In the genomic region with DNA sequence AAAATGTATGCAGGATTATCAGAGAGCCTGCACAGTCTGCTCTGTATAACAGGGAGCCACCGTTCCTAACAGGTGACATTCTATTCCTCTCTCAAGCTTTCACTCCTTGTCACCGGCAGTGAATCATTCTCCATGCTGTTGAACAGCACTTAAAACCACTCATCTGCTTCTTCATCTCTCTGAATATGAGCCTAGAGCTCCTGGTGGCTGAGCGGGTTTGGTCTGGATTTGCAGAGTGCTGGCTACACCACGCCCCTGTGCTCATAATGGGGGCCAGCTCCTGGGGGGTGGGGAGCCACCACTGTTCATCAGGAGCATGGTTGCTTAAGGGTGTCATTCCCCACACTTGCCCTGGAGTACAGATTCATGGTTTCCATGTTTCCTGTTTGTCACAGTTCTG, we compare ENCODE assay signal across 19 mouse cellular contexts.
A peak's percentile ranks its signal among the peaks of the same experiment; 100 is the strongest.
DNase-seq lines count a peak whose midpoint lies in the region; ATAC-seq and TF ChIP-seq lines count a peak whose summit lies in the region.
"Had no signal": no experiment of that assay in that cellular context is flagged by ENCODE, and none has a peak within 500 bp of the region (broad histone marks: within the 10 kb centered on the region; RNA-seq: fewer than 3 reads in every experiment).

No protein-coding gene starts in this region.

- no peak for TF ChIP-seq CTCF in lung, embryonic 14.5 days (IDR thresholded peaks at IDR 0.05; ENCODE audit: low read depth)

- H3K4me2 ChIP-seq in heart, embryonic 11.5 days = no peak overlapping the region
- H3K4me2 ChIP-seq in lung, embryonic 14.5 days = no peak overlapping the region
- H3K4me2 ChIP-seq: intestine, embryonic 15.5 days; stomach, embryonic 15.5 days had no signal

- H3K4me1 ChIP-seq in heart, embryonic 11.5 days (ENCODE audit: control insufficient read depth, insufficient read depth, low read length) = no peaks in the 10 kb centered on the region
- H3K4me1 ChIP-seq in lung, embryonic 14.5 days (ENCODE audit: insufficient read depth) = peaks cover 9% of the 10 kb centered on the region; the same call in 1 of the 2 replicates
- H3K4me1 ChIP-seq: intestine, embryonic 15.5 days; midbrain, embryonic 10.5 days; stomach, embryonic 15.5 days had no signal

- DNase-seq in heart, adult 11 months = peak; percentile 56
- peak; percentile 49 for DNase-seq in lung, embryonic 14.5 days
- DNase-seq in lung, postnatal 10 days = no peak
- peak; percentile 30 for DNase-seq in right cerebral cortex, postnatal 25 days
- no peak for DNase-seq in right cerebral cortex, postnatal 10 days (ENCODE audit: low spot score in 2 of 2)
- DNase-seq in adrenal gland, adult 8-10 months = no peak
- DNase-seq: adrenal gland, postnatal 25 days; cerebellum, adult 11 months; cerebellum, adult 9-11 months; gastrocnemius, adult 2 months; heart, postnatal 4 days; kidney, adult 8-10 months; kidney, postnatal 10 days had no signal

- no peaks in the 10 kb centered on the region for H3K9me3 ChIP-seq in heart, embryonic 11.5 days (replicated peaks; ENCODE audit: control insufficient read depth, low read length)
- no peaks in the 10 kb centered on the region for H3K9me3 ChIP-seq in lung, embryonic 14.5 days (ENCODE audit: low read depth, low read length)
- H3K9me3 ChIP-seq: forebrain, embryonic 10.5 days; intestine, embryonic 15.5 days; midbrain, embryonic 10.5 days; stomach, embryonic 15.5 days had no signal

- H3K4me3 ChIP-seq in heart, embryonic 11.5 days (ENCODE audit: low read depth, low read length) = no peak overlapping the region
- H3K4me3 ChIP-seq in lung, embryonic 14.5 days (ENCODE audit: low read depth, low read length) = no peak overlapping the region
- H3K4me3 ChIP-seq: forebrain, embryonic 10.5 days; gastrocnemius, adult 2 months; intestine, embryonic 15.5 days; midbrain, embryonic 10.5 days; stomach, embryonic 15.5 days had no signal

- no peaks in the 10 kb centered on the region for H3K36me3 ChIP-seq in heart, embryonic 11.5 days (ENCODE audit: control insufficient read depth, insufficient read depth, low read length)
- no peaks in the 10 kb centered on the region for H3K36me3 ChIP-seq in lung, embryonic 14.5 days (ENCODE audit: insufficient read depth)
- H3K36me3 ChIP-seq: forebrain, embryonic 10.5 days; intestine, embryonic 15.5 days; midbrain, embryonic 10.5 days; stomach, embryonic 15.5 days had no signal

- no peak overlapping the region for H3K27ac ChIP-seq in heart, embryonic 11.5 days (ENCODE audit: low read depth, low read length)
- no peak overlapping the region for H3K27ac ChIP-seq in lung, embryonic 14.5 days (ENCODE audit: low read depth)
- H3K27ac ChIP-seq: forebrain, embryonic 10.5 days; gastrocnemius, adult 2 months; intestine, embryonic 15.5 days; midbrain, embryonic 10.5 days; stomach, embryonic 15.5 days had no signal

- no peak overlapping the region for H3K9ac ChIP-seq in heart, embryonic 11.5 days (ENCODE audit: low read depth, low read length)
- no peak overlapping the region for H3K9ac ChIP-seq in lung, embryonic 14.5 days
- H3K9ac ChIP-seq: intestine, embryonic 15.5 days; stomach, embryonic 15.5 days had no signal

- ATAC-seq in heart, embryonic 11.5 days (replicated peaks; ENCODE audit: insufficient number of reproducible peaks, low FRiP score, low TSS enrichment) = no peak
- peak; percentile 72 for ATAC-seq in lung, embryonic 14.5 days (ENCODE audit: insufficient read depth)
- ATAC-seq: CD4-positive, CD25-positive, alpha-beta regulatory T cell, adult 4 months; intestine, embryonic 15.5 days had no signal

- WGBS in heart, embryonic 11.5 days (ENCODE audit: insufficient replicate concordance) = 70% methylated on average over 4 of the region's 4 CpGs
- 56% methylated on average over 4 of the region's 4 CpGs for WGBS in lung, embryonic 14.5 days

- no peaks in the 10 kb centered on the region for H3K27me3 ChIP-seq in heart, embryonic 11.5 days (ENCODE audit: control insufficient read depth, insufficient read depth, low read length)
- H3K27me3 ChIP-seq in lung, embryonic 14.5 days (ENCODE audit: insufficient read depth, low read length) = no peaks in the 10 kb centered on the region
- H3K27me3 ChIP-seq: intestine, embryonic 15.5 days; stomach, embryonic 15.5 days had no signal

Comparison
In these comparisons a context has a peak if more than half of its experiments do, and no peak if none do; other contexts are left out.
1. DNase-seq: peak in heart, adult 11 months (single experiment), lung, embryonic 14.5 days (single experiment) and right cerebral cortex, postnatal 25 days (single experiment); none in lung, postnatal 10 days (single experiment), right cerebral cortex, postnatal 10 days (0 of 2) and adrenal gland, adult 8-10 months (single experiment).